Mouse (Mus musculus): ENCODE measurements around the gene Fgd3.

The Fgd3 gene

GRCm38 (mm10) chr13:49300771-49301170 is 19.3 kb downstream of the Fgd3 start:
- DNase-seq: no peak

GRCm38 (mm10) chr13:49298514-49299381 is 21.4 kb downstream of the Fgd3 start:
- DNase-seq: no peak

- no peak for DNase-seq
Measured at GRCm38 (mm10) chr13:49296270-49296669, 23.8 kb downstream of the Fgd3 start.

- DNase-seq: no peak
Measured at GRCm38 (mm10) chr13:49294108-49294507, 26.0 kb downstream of the Fgd3 start.

GRCm38 (mm10) chr13:49291949-49292348 is 28.2 kb downstream of the Fgd3 start:
- DNase-seq: no peak

GRCm38 (mm10) chr13:49291398-49291797 is 28.7 kb downstream of the Fgd3 start:
- DNase-seq: no peak

- DNase-seq: no peak
Measured at GRCm38 (mm10) chr13:49287224-49287623, 32.9 kb downstream of the Fgd3 start.

- DNase-seq: no peak
Measured at GRCm38 (mm10) chr13:49286750-49287149, 33.4 kb downstream of the Fgd3 start.

- DNase-seq: no peak
Measured at GRCm38 (mm10) chr13:49283686-49284085, 36.4 kb downstream of the Fgd3 start.

- DNase-seq: no peak
Measured at GRCm38 (mm10) chr13:49282168-49282567, 37.9 kb downstream of the Fgd3 start.

- no peak for DNase-seq
Measured at GRCm38 (mm10) chr13:49271831-49272765, 48.0 kb downstream of the Fgd3 start.

- DNase-seq: no peak
Measured at GRCm38 (mm10) chr13:49270500-49270899, 49.6 kb downstream of the Fgd3 start.

GRCm38 (mm10) chr13:49267645-49268044 is 52.5 kb downstream of the Fgd3 start:
- no peak for DNase-seq

GRCm38 (mm10) chr13:49260036-49260722 is 59.9 kb downstream of the Fgd3 start:
- DNase-seq: no peak

- DNase-seq: no peak
Measured at GRCm38 (mm10) chr13:49257819-49258313, 62.2 kb downstream of the Fgd3 start.

GRCm38 (mm10) chr13:49252746-49253145 is 67.4 kb downstream of the Fgd3 start:
- no peak for DNase-seq

- no peak for DNase-seq
Measured at GRCm38 (mm10) chr13:49252113-49252512, 68.0 kb downstream of the Fgd3 start.

GRCm38 (mm10) chr13:49250716-49251517 is 69.2 kb downstream of the Fgd3 start:
- DNase-seq: no peak

GRCm38 (mm10) chr13:49249634-49250033 is 70.5 kb downstream of the Fgd3 start:
- no peak for DNase-seq

GRCm38 (mm10) chr13:49248923-49249322 is 71.2 kb downstream of the Fgd3 start:
- no peak for DNase-seq

GRCm38 (mm10) chr13:49248467-49248862 is 71.6 kb downstream of the Fgd3 start, which contains the start of gene Susd3:
Gene Susd3 (minus strand): TSS chr13:49248706.
- DNase-seq: no peak

Measured in cerebellum, adult 11 months (tissue).